Mouse (Mus musculus) heart, adult 2 months (tissue): ENCODE results near the gene Tns3. TPM values are rescaled to one million over a fixed set of nuclear protein-coding genes. Genes with fewer than 3 reads are reported as not detected.

ENCODE experiments used
- DNase-seq, 2 experiments: peaks; one replicate each; pipeline ENCODE4 v3.0.0; 2021
- H3K27ac ChIP-seq: fragments of 200-600 bp; 2 replicates; pipeline ENCODE4 v1.8.1; 2022
- H3K27me3 ChIP-seq: fragments of 200-500 bp; 2 replicates; pipeline ENCODE4 v1.6.1; 2012; ENCODE audit warnings: mild to moderate bottlenecking, low read length, inconsistent platforms, mixed read lengths; ENCODE audit not compliant: control insufficient read depth, insufficient read depth
- H3K36me3 ChIP-seq: fragments of 200-500 bp; 2 replicates; pipeline ENCODE4 v1.6.1; 2012; ENCODE audit warnings: low read length, inconsistent platforms; ENCODE audit not compliant: control insufficient read depth, insufficient read depth
- H3K4me1 ChIP-seq: fragments of 200-500 bp; 2 replicates; pipeline ENCODE4 v1.6.1; 2011; ENCODE audit warnings: low read length; ENCODE audit not compliant: control insufficient read depth, insufficient read depth
- H3K4me3 ChIP-seq: fragments of 200-600 bp; 2 replicates; pipeline ENCODE4 v1.8.1; 2022
- H3K79me2 ChIP-seq: fragments of 200-500 bp; replicated peaks from 2 replicates; pipeline ENCODE4 v1.6.1; 2012; ENCODE audit warnings: mild to moderate bottlenecking, inconsistent platforms, low read length, moderate library complexity, mixed read lengths; ENCODE audit not compliant: control insufficient read depth, insufficient read depth
- H3K9ac ChIP-seq: fragments of 200-500 bp; 2 replicates; pipeline ENCODE4 v1.6.1; 2012; ENCODE audit warnings: low read depth, mild to moderate bottlenecking, control low read depth, inconsistent platforms, low read length, mixed read lengths
- CTCF ChIP-seq: fragments of 200-600 bp; IDR thresholded peaks from 2 replicates; pipeline ENCODE4 v1.8.1; 2022; ENCODE audit warnings: antibody characterized with exemption, mild to moderate bottlenecking, moderate library complexity
- EP300 ChIP-seq: fragments of 200-500 bp; IDR thresholded peaks from 2 replicates; pipeline ENCODE4 v1.6.1; 2011; ENCODE audit warnings: low read depth, low read length, control low read depth; ENCODE audit not compliant: insufficient read depth
- POLR2A ChIP-seq: fragments of 200-500 bp; IDR thresholded peaks from 2 replicates; pipeline ENCODE4 v1.6.1; 2011; ENCODE audit warnings: mild to moderate bottlenecking, low read depth, low read length, control low read depth; ENCODE audit not compliant: insufficient read depth
- WGBS: fragments of 180-500 bp; shearing (Covaris S2); methylation state at CpG from one replicate; pipeline ENCODE4 v1.1.7; 2018; 5-methylcytosine and 5-hydroxymethylcytosine counted together
- intact Hi-C: fragments of 180-260 bp; cut with DNase I; formaldehyde crosslinking; loops from one replicate; pipeline ENCODE4 v1.15.1; 2025
- polyA plus RNA-seq: library from polyadenylated mRNA; depleted of rRNA; stranded (reverse); fragments of >200 nt; gene quantifications from 2 replicates; pipeline ENCODE4 v1.2.3, GENCODE M21; 2012
- total RNA-seq, 2 experiments: library from RNA; stranded (reverse); gene quantifications; 2 replicates each; pipeline ENCODE4 v1.2.3; 2021

The Tns3 gene
- total and polyA plus RNA-seq, 3 experiments = 14.8 to 23.9 (median 23.1) TPM

GRCm38 (mm10) chr11:8629862-8630390, 34.4 kb downstream of the Tns3 start:
- H3K9ac ChIP-seq = no peak overlapping the region
- no peak for DNase-seq
- no peak overlapping the region for H3K4me3 ChIP-seq
- H3K36me3 ChIP-seq = no peaks in the 10 kb centered on the region
- peaks cover 2% of the 10 kb centered on the region; the same call in 1 of the 2 replicates for H3K4me1 ChIP-seq
- no peaks in the 10 kb centered on the region for H3K27me3 ChIP-seq
- no peak overlapping the region for H3K27ac ChIP-seq
- TF ChIP-seq CTCF (no peak), POLR2A (no peak), EP300 (no peak)
- no peaks in the 10 kb centered on the region for H3K79me2 ChIP-seq
- intact Hi-C loops = loop anchor here (5.0 kb wide), 1 partner anchor 43 kb away; no protein-coding TSS in a partner anchor
- WGBS = 69% methylated on average over 8 of the region's 8 CpGs

- no peaks in the 10 kb centered on the region for H3K27me3 ChIP-seq
- no peak overlapping the region; the same call in 1 of the 2 replicates for H3K27ac ChIP-seq
- DNase-seq = no peak
- TF ChIP-seq EP300 (no peak), POLR2A (no peak), CTCF (no peak)
- H3K9ac ChIP-seq = no peak overlapping the region
- H3K79me2 ChIP-seq = no peaks in the 10 kb centered on the region
- no peak overlapping the region for H3K4me3 ChIP-seq
- peaks cover 2% of the 10 kb centered on the region; the same call in 1 of the 2 replicates for H3K4me1 ChIP-seq
- 83% methylated on average over 5 of the region's 5 CpGs for WGBS
- no peaks in the 10 kb centered on the region for H3K36me3 ChIP-seq
- intact Hi-C loops = loop anchor here (5.0 kb wide), 1 partner anchor 42 kb away; no protein-coding TSS in a partner anchor
Measured at GRCm38 (mm10) chr11:8629326-8629725, 35.0 kb downstream of the Tns3 start.

GRCm38 (mm10) chr11:8628846-8629253, 35.5 kb downstream of the Tns3 start:
- Histone ChIP-seq H3K36me3 (no peaks in the 10 kb centered on the region), H3K27ac (peak overlapping the region; percentile 47), H3K4me1 (peaks cover 2% of the 10 kb centered on the region; the same call in 1 of the 2 replicates), H3K4me3 (no peak overlapping the region), H3K79me2 (no peaks in the 10 kb centered on the region), H3K9ac (no peak overlapping the region), H3K27me3 (no peaks in the 10 kb centered on the region)
- 45% methylated on average over 10 of the region's 10 CpGs for whole genome bisulfite sequencing
- DNase-seq = no peak
- intact Hi-C loops = loop anchor here (5.0 kb wide), 1 partner anchor 42 kb away; no protein-coding TSS in a partner anchor
- TF ChIP-seq EP300 = no peak
- no peak for TF ChIP-seq POLR2A
- TF ChIP-seq CTCF = no peak

GRCm38 (mm10) chr11:8627156-8627555, 37.2 kb downstream of the Tns3 start:
- Histone ChIP-seq H3K4me3 (no peak overlapping the region), H3K27me3 (no peaks in the 10 kb centered on the region), H3K4me1 (peaks cover 2% of the 10 kb centered on the region; the same call in 1 of the 2 replicates), H3K9ac (no peak overlapping the region), H3K36me3 (no peaks in the 10 kb centered on the region), H3K79me2 (no peaks in the 10 kb centered on the region), H3K27ac (no peak overlapping the region)
- intact Hi-C loops = loop anchor here (5.0 kb wide), 1 partner anchor 40 kb away; no protein-coding TSS in a partner anchor
- 90% methylated on average over 6 of the region's 6 CpGs for WGBS
- TF ChIP-seq CTCF (no peak), POLR2A (no peak), EP300 (no peak)
- DNase-seq = no peak

- Histone ChIP-seq H3K79me2 (no peaks in the 10 kb centered on the region), H3K36me3 (no peaks in the 10 kb centered on the region), H3K4me3 (no peak overlapping the region), H3K4me1 (peaks cover 2% of the 10 kb centered on the region; the same call in 1 of the 2 replicates), H3K27me3 (no peaks in the 10 kb centered on the region), H3K27ac (no peak overlapping the region), H3K9ac (no peak overlapping the region)
- TF ChIP-seq EP300 = no peak
- TF ChIP-seq CTCF = no peak
- no peak for TF ChIP-seq POLR2A
- intact Hi-C loops = loop anchor here (5.0 kb wide), 1 partner anchor 39 kb away; no protein-coding TSS in a partner anchor
- no peak for DNase-seq
- WGBS = 86% methylated on average over 6 of the region's 6 CpGs
Measured at GRCm38 (mm10) chr11:8626715-8627114, 37.6 kb downstream of the Tns3 start.
